In genomic region chr4:114997051-114997450, GRCm38 (mm10) we compare ENCODE assay signal across 8 mouse cellular contexts. TPM values are rescaled to one million over a fixed set of nuclear protein-coding genes. Genes with fewer than 3 reads are reported as not detected.
DNase-seq lines count a peak whose midpoint lies in the region; ATAC-seq and TF ChIP-seq lines count a peak whose summit lies in the region.

No protein-coding gene starts in this region.

- H3K4me1 ChIP-seq in intestine, postnatal 0 days (replicated peaks; ENCODE audit: control insufficient read depth, insufficient read depth, low read length): 0 out of 2 replicates have a peak, but pooled peaks cover 3% of the 10 kb centered on the region
- peaks cover 5% of the 10 kb centered on the region for H3K4me1 ChIP-seq in intestine, embryonic 15.5 days (replicated peaks)
- H3K4me1 ChIP-seq in lung, postnatal 0 days (ENCODE audit: insufficient read depth, low read depth, low read length): 0 out of 2 replicates have a peak, but pooled peaks cover 2% of the 10 kb centered on the region
- peaks cover 4% of the 10 kb centered on the region for H3K4me1 ChIP-seq in hindbrain, embryonic 16.5 days (ENCODE audit: control insufficient read depth, insufficient read depth, low read depth, low read length)

- no peaks in the 10 kb centered on the region for H3K27me3 ChIP-seq in intestine, postnatal 0 days (replicated peaks; ENCODE audit: control insufficient read depth, insufficient read depth, low read length)
- 0 out of 2 replicates have a peak, but pooled peaks cover 2% of the 10 kb centered on the region for H3K27me3 ChIP-seq in intestine, embryonic 15.5 days (replicated peaks)
- H3K27me3 ChIP-seq in lung, postnatal 0 days (replicated peaks; ENCODE audit: insufficient read depth, low read length): 0 out of 2 replicates have a peak, but pooled peaks cover 3% of the 10 kb centered on the region
- H3K27me3 ChIP-seq in hindbrain, embryonic 16.5 days (replicated peaks; ENCODE audit: control insufficient read depth, insufficient read depth, low read length): peaks cover 5% of the 10 kb centered on the region; the same call in 1 of the 2 replicates

- no peak overlapping the region for H3K4me2 ChIP-seq in intestine, postnatal 0 days (replicated peaks; ENCODE audit: low read depth)
- no peak overlapping the region for H3K4me2 ChIP-seq in intestine, embryonic 15.5 days (replicated peaks)
- no peak overlapping the region for H3K4me2 ChIP-seq in lung, postnatal 0 days (replicated peaks; ENCODE audit: low read depth, low read length)
- H3K4me2 ChIP-seq in hindbrain, embryonic 16.5 days (ENCODE audit: low read length): no peak overlapping the region

- no peak overlapping the region for H3K4me3 ChIP-seq in intestine, postnatal 0 days (ENCODE audit: low read depth, low read length)
- no peak overlapping the region for H3K4me3 ChIP-seq in intestine, embryonic 15.5 days (replicated peaks)
- no peak overlapping the region for H3K4me3 ChIP-seq in lung, postnatal 0 days (ENCODE audit: low read depth, low read length)
- H3K4me3 ChIP-seq in hindbrain, embryonic 16.5 days (ENCODE audit: low read length): no peak overlapping the region

- H3K36me3 ChIP-seq in intestine, postnatal 0 days (ENCODE audit: control insufficient read depth, insufficient read depth): no peaks in the 10 kb centered on the region
- H3K36me3 ChIP-seq in intestine, embryonic 15.5 days: no peaks in the 10 kb centered on the region
- H3K36me3 ChIP-seq in lung, postnatal 0 days (ENCODE audit: insufficient read depth, low read length): no peaks in the 10 kb centered on the region
- H3K36me3 ChIP-seq in hindbrain, embryonic 16.5 days (ENCODE audit: control insufficient read depth, insufficient read depth, low read length): no peaks in the 10 kb centered on the region

- H3K9ac ChIP-seq in intestine, postnatal 0 days (ENCODE audit: low read depth, low read length): no peak overlapping the region
- H3K9ac ChIP-seq in intestine, embryonic 15.5 days: no peak overlapping the region
- H3K9ac ChIP-seq in lung, postnatal 0 days (replicated peaks; ENCODE audit: low read depth): no peak overlapping the region
- H3K9ac ChIP-seq in hindbrain, embryonic 16.5 days (ENCODE audit: low read depth, low read length): no peak overlapping the region

- peak; percentile 67 for TF ChIP-seq CTCF in intestine, postnatal 0 days (IDR thresholded peaks at IDR 0.05; ENCODE audit: low read depth)
- TF ChIP-seq CTCF in lung, postnatal 0 days (IDR thresholded peaks at IDR 0.05): peak; percentile 66

- 0 out of 2 replicates have a peak overlapping the region, but pooled peaks have one; percentile 4 for H3K27ac ChIP-seq in intestine, postnatal 0 days (ENCODE audit: low read depth, low read length)
- H3K27ac ChIP-seq in intestine, embryonic 15.5 days: no peak overlapping the region
- H3K27ac ChIP-seq in lung, postnatal 0 days (ENCODE audit: low read length): no peak overlapping the region
- no peak overlapping the region for H3K27ac ChIP-seq in hindbrain, embryonic 16.5 days (ENCODE audit: low read depth, low read length)

- no peak for ATAC-seq in intestine, postnatal 0 days
- no peak for ATAC-seq in intestine, embryonic 15.5 days
- no peak for ATAC-seq in lung, postnatal 0 days
- no peak for ATAC-seq in hindbrain, embryonic 16.5 days

- H3K9me3 ChIP-seq in intestine, postnatal 0 days (ENCODE audit: control insufficient read depth): no peaks in the 10 kb centered on the region
- no peaks in the 10 kb centered on the region for H3K9me3 ChIP-seq in intestine, embryonic 15.5 days
- no peaks in the 10 kb centered on the region for H3K9me3 ChIP-seq in lung, postnatal 0 days (ENCODE audit: low read length)
- H3K9me3 ChIP-seq in hindbrain, embryonic 16.5 days (ENCODE audit: control insufficient read depth, low read length): no peaks in the 10 kb centered on the region

- DNase-seq in 3134 (ENCODE audit: extremely low read depth, insufficient read length, low spot score): peak; percentile 17
- DNase-seq in B cell, adult 2 months: peak; percentile 71 to 78
- DNase-seq in c-Kit-positive CD71-positive TER-119-positive erythroid progenitor cells, embryonic 14.5 days (ENCODE audit: low spot score): peak; percentile 71
- peak; percentile 57 for DNase-seq in lung, postnatal 0 days (ENCODE audit: low spot score)
- peak; percentile 66 for DNase-seq in thymus, postnatal 4 days

- TF ChIP-seq EP300 in lung, postnatal 0 days (IDR thresholded peaks at IDR 0.05): no peak

- WGBS in intestine, postnatal 0 days: 55% methylated on average over 3 of the region's 3 CpGs
- 52% methylated on average over 3 of the region's 3 CpGs for whole genome bisulfite sequencing in intestine, embryonic 15.5 days
- WGBS in lung, postnatal 0 days: 48% methylated on average over 3 of the region's 3 CpGs
- WGBS in hindbrain, embryonic 16.5 days: 60% methylated on average over 3 of the region's 3 CpGs

RNA-seq across cellular contexts. Expression of gene Stil, which starts 2.9 kb away (rescaled TPM):
- polyA plus RNA-seq in intestine, postnatal 0 days (2015; fragmentation: Nextera tagmentation; extraction: Ambion mirVana): 2.4 and 3.3 TPM in 2 replicates
- polyA plus RNA-seq in intestine, embryonic 15.5 days (2015; fragmentation: Nextera tagmentation; extraction: Ambion mirVana): 8.9 and 9.8 TPM in 2 replicates
- 0.61 and 1.0 TPM in 2 replicates for polyA plus RNA-seq in lung, postnatal 0 days (2015; fragmentation: Nextera tagmentation; extraction: Ambion mirVana)
- 2.0 and 2.4 TPM in 2 replicates for polyA plus RNA-seq in hindbrain, embryonic 16.5 days (2015; fragmentation: Nextera tagmentation; extraction: Ambion mirVana)

RNA-seq across cellular contexts. Expression of gene Cmpk1, which starts 10.0 kb away (rescaled TPM):
- 322 and 356 TPM in 2 replicates for polyA plus RNA-seq in intestine, postnatal 0 days (2015; fragmentation: Nextera tagmentation; extraction: Ambion mirVana)
- 124 and 140 TPM in 2 replicates for polyA plus RNA-seq in intestine, embryonic 15.5 days (2015; fragmentation: Nextera tagmentation; extraction: Ambion mirVana)
- polyA plus RNA-seq in lung, postnatal 0 days (2015; fragmentation: Nextera tagmentation; extraction: Ambion mirVana): 94.2 and 96.4 TPM in 2 replicates
- polyA plus RNA-seq in hindbrain, embryonic 16.5 days (2015; fragmentation: Nextera tagmentation; extraction: Ambion mirVana): 187 and 190 TPM in 2 replicates

RNA-seq across cellular contexts. Expression of gene Tal1, which starts 59.2 kb away (rescaled TPM):
- polyA plus RNA-seq in intestine, postnatal 0 days (2015; fragmentation: Nextera tagmentation; extraction: Ambion mirVana): 0.22 and 0.27 TPM in 2 replicates
- 0.78 and 0.98 TPM in 2 replicates for polyA plus RNA-seq in intestine, embryonic 15.5 days (2015; fragmentation: Nextera tagmentation; extraction: Ambion mirVana)
- polyA plus RNA-seq in lung, postnatal 0 days (2015; fragmentation: Nextera tagmentation; extraction: Ambion mirVana): 1.9 and 2.5 TPM in 2 replicates
- polyA plus RNA-seq in hindbrain, embryonic 16.5 days (2015; fragmentation: Nextera tagmentation; extraction: Ambion mirVana): 1.2 and 2.0 TPM in 2 replicates

Comparison
In these comparisons a context has a peak if more than half of its experiments do, and no peak if none do; other contexts are left out.
1. DNase-seq: peak in every context shown above with its lines; median percentile 74 in B cell, adult 2 months; 71 in c-Kit-positive CD71-positive TER-119-positive erythroid progenitor cells, embryonic 14.5 days; 66 in thymus, postnatal 4 days; 57 in lung, postnatal 0 days; 17 in 3134.